Mouse (Mus musculus): ENCODE data around the gene Synrg. TPM values are rescaled to one million over a fixed set of nuclear protein-coding genes. Genes with fewer than 3 reads are reported as not detected.

Gene Synrg
- polyA plus RNA-seq (2012; rRNA removed): 13.9 and 17.0 TPM in 2 replicates

GRCm38 (mm10) chr11:83963991-83964921, at the start of gene Synrg:
Gene Synrg (plus strand): TSS chr11:83964428.

GRCm38 (mm10) chr11:83941950-83942840, 22.0 kb upstream of the Synrg start, which contains the start of gene Ddx52:
Gene Ddx52 (plus strand): TSS chr11:83942062.

DNA sequence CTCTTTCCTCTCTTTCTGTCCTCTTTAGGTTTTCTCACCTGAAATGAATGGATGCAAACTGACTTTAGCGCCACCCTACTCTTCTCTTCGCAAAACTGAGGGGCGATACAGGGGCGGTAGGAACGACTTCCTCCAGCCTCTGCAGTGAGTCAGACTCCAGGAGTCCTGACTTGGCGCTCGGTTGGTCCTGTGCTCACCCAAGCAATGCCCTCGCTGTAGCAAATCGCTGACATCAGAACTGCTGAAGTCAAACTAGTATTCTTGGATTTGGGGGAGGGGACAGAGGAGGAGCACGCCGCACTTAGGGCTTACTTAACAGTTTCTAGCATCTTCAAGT, 104.8 kb downstream of the Synrg start, which contains the start of gene Dusp14:
TSS of gene Dusp14 (minus strand) at position 228 of the 337 bp plus-strand sequence.

Other genes with a start within 250 kb of the Synrg start
- gene Wfdc21, start 217.5 kb upstream of the Synrg start, polyA plus RNA-seq (2012; rRNA removed): 0.20 and 0.46 TPM in 2 replicates
- 24.1 and 25.3 TPM in 2 replicates for gene Heatr6, start 210.7 kb upstream of the Synrg start, polyA plus RNA-seq (2012; rRNA removed)
- gene Hnf1b, start 114.4 kb upstream of the Synrg start, polyA plus RNA-seq (2012; rRNA removed): 0.07 and 0.37 TPM in 2 replicates
- gene Ddx52, start 22.4 kb upstream of the Synrg start, polyA plus RNA-seq (2012; rRNA removed): 26.9 and 38.1 TPM in 2 replicates
- 6.4 and 6.9 TPM in 2 replicates for gene Dusp14, start 104.8 kb downstream of the Synrg start, polyA plus RNA-seq (2012; rRNA removed)
- gene Tada2a, start 165.2 kb downstream of the Synrg start, polyA plus RNA-seq (2012; rRNA removed): 55.7 and 87.7 TPM in 2 replicates
- 19.9 and 27.2 TPM in 2 replicates for gene Acaca, start 165.2 kb downstream of the Synrg start, polyA plus RNA-seq (2012; rRNA removed)
- not detected in 2 replicates for gene Gm11437, start 203.0 kb downstream of the Synrg start, polyA plus RNA-seq (2012; rRNA removed)

Measured in central nervous system, embryonic 11.5 days (tissue).